Mouse (Mus musculus): ENCODE results near the gene Tmc8. TPM values are rescaled to one million over a fixed set of nuclear protein-coding genes. Genes with fewer than 3 reads are reported as not detected.

Tmc8 gene
- polyA plus RNA-seq, 1 experiment from 2014 or later: 1.6 TPM

GRCm38 (mm10) chr11:117797511-117798159 is 15.8 kb downstream of the Tmc8 start, which contains the start of gene 6030468B19Rik:
Gene 6030468B19Rik, plus strand, starts transcription at chr11:117797660.
- Histone ChIP-seq H3K4me2 (ENCODE audit: low read length) (no peak within 1 kb of the TSS), H3K9ac (ENCODE audit: low read length) (no peak within 1 kb of the TSS), H3K27me3 (ENCODE audit: control insufficient read depth, insufficient read depth, low read length) (no peaks in the 10 kb centered on the region), H3K36me3 (ENCODE audit: control insufficient read depth, insufficient read depth, low read length) (no peaks in the 10 kb centered on the region), H3K4me3 (ENCODE audit: control insufficient read depth in 1 of 2, insufficient read depth in 1 of 2, low read depth in 1 of 2, low read length in 2 of 2) (no peak within 1 kb of the TSS), H3K27ac (replicated peaks in 1 of 2; ENCODE audit: control insufficient read depth in 1 of 2, insufficient read depth in 1 of 2, low read depth in 2 of 2, low read length in 2 of 2) (no peak within 1 kb of the TSS), H3K9me3 (ENCODE audit: control insufficient read depth, low read length) (no peaks in the 10 kb centered on the region), H3K4me1 (ENCODE audit: control insufficient read depth in 2 of 2, insufficient read depth in 2 of 2, low read length in 2 of 2) (peaks cover 7 to 12% of the 10 kb centered on the region in 2 experiments)
- no peak for ATAC-seq (ENCODE audit: insufficient number of reproducible peaks, insufficient read depth, low FRiP score, low read depth)
- WGBS: 38% methylated on average over 9 of the region's 9 CpGs

DNA sequence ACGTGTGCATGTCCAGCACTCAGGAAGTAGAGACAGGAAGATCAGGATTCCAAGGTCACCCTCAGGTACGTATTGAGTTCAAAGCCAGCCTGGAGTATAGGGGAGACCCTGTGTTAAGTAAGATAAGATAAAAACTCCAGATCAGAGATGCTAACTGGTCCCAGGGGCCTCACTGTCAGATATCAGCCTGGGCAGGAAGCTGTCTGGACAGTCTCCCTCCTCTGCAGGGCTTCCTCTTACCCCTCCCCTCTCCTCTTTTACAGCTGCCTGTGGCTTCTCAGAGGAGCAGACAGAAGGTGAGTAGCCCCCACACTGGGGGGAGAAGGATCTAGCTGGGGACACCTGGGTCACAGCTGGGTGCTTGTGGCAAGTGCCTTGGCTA is 16.3 kb downstream of the Tmc8 start:
- WGBS: 8% methylated on average over 2 of the region's 2 CpGs
- Histone ChIP-seq H3K9me3 (ENCODE audit: control insufficient read depth, low read length) (no peaks in the 10 kb centered on the region), H3K4me2 (ENCODE audit: low read length) (no peak overlapping the region), H3K9ac (ENCODE audit: low read length) (no peak overlapping the region), H3K4me3 (ENCODE audit: control insufficient read depth in 1 of 2, insufficient read depth in 1 of 2, low read depth in 1 of 2, low read length in 2 of 2) (no peak overlapping the region), H3K4me1 (ENCODE audit: control insufficient read depth in 2 of 2, insufficient read depth in 2 of 2, low read length in 2 of 2) (peaks cover 7 to 11% of the 10 kb centered on the region in 2 experiments; a peak in 3 of 4 replicates), H3K27me3 (ENCODE audit: control insufficient read depth, insufficient read depth, low read length) (no peaks in the 10 kb centered on the region), H3K27ac (replicated peaks in 1 of 2; ENCODE audit: control insufficient read depth in 1 of 2, insufficient read depth in 1 of 2, low read depth in 2 of 2, low read length in 2 of 2) (no peak overlapping the region), H3K36me3 (ENCODE audit: control insufficient read depth, insufficient read depth, low read length) (no peaks in the 10 kb centered on the region)
- no peak for ATAC-seq (ENCODE audit: insufficient number of reproducible peaks, insufficient read depth, low FRiP score, low read depth)

DNA sequence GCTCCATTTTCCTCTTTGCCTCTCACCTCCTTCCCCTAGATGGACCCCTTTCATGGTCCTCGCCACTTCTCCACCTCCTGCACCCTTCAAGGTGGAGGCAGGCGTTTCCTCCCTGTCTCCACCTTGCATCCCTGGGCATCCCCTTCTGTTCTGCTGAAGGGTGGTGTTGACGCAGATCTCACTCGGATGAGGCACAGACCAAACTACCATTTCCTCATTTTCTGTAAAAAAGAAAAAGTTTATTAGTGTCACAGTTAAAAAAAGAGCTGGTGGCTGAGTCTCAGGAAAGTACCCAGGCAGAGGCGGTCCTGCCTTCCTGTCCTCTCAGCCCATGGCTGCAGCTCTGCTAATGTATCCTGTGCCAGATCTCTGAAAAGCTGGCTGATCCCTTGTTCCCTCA is 17.3 kb downstream of the Tmc8 start:
- no peak overlapping the region for H3K4me2 ChIP-seq (ENCODE audit: low read length)
- no peak overlapping the region for H3K9ac ChIP-seq (ENCODE audit: low read length)
- no peaks in the 10 kb centered on the region for H3K27me3 ChIP-seq (ENCODE audit: control insufficient read depth, insufficient read depth, low read length)
- no peak overlapping the region for H3K27ac ChIP-seq (replicated peaks in 1 of 2; ENCODE audit: control insufficient read depth in 1 of 2, insufficient read depth in 1 of 2, low read depth in 2 of 2, low read length in 2 of 2)
- H3K4me1 ChIP-seq (ENCODE audit: control insufficient read depth in 2 of 2, insufficient read depth in 2 of 2, low read length in 2 of 2): peaks cover 7 to 11% of the 10 kb centered on the region in 2 experiments; a peak in 3 of 4 replicates
- ATAC-seq (ENCODE audit: insufficient number of reproducible peaks, insufficient read depth, low FRiP score, low read depth): no peak
- WGBS: 51% methylated on average over 5 of the region's 5 CpGs
- no peak overlapping the region for H3K4me3 ChIP-seq (ENCODE audit: control insufficient read depth in 1 of 2, insufficient read depth in 1 of 2, low read depth in 1 of 2, low read length in 2 of 2)
- no peaks in the 10 kb centered on the region for H3K9me3 ChIP-seq (ENCODE audit: control insufficient read depth, low read length)
- no peaks in the 10 kb centered on the region for H3K36me3 ChIP-seq (ENCODE audit: control insufficient read depth, insufficient read depth, low read length)

GRCm38 (mm10) chr11:117800038-117800437 is 18.2 kb downstream of the Tmc8 start:
- no peak overlapping the region for H3K27ac ChIP-seq (replicated peaks in 1 of 2; ENCODE audit: control insufficient read depth in 1 of 2, insufficient read depth in 1 of 2, low read depth in 2 of 2, low read length in 2 of 2)

GRCm38 (mm10) chr11:117801650-117802049 is 19.8 kb downstream of the Tmc8 start:
- 80% methylated on average over 7 of the region's 7 CpGs for WGBS

More at GRCm38 (mm10) chr11:117800038-117800437, 18.2 kb downstream of the Tmc8 start:
- Histone ChIP-seq H3K36me3 (ENCODE audit: control insufficient read depth, insufficient read depth, low read length) (no peaks in the 10 kb centered on the region), H3K4me2 (ENCODE audit: low read length) (no peak overlapping the region), H3K9ac (ENCODE audit: low read length) (no peak overlapping the region), H3K4me3 (ENCODE audit: control insufficient read depth in 1 of 2, insufficient read depth in 1 of 2, low read depth in 1 of 2, low read length in 2 of 2) (no peak overlapping the region), H3K4me1 (ENCODE audit: control insufficient read depth in 2 of 2, insufficient read depth in 2 of 2, low read length in 2 of 2) (peaks cover 7 to 11% of the 10 kb centered on the region in 2 experiments; a peak in 3 of 4 replicates), H3K9me3 (ENCODE audit: control insufficient read depth, low read length) (no peaks in the 10 kb centered on the region), H3K27me3 (ENCODE audit: control insufficient read depth, insufficient read depth, low read length) (no peaks in the 10 kb centered on the region)
- WGBS: 87% methylated on average over 7 of the region's 7 CpGs
- no peak for ATAC-seq (ENCODE audit: insufficient number of reproducible peaks, insufficient read depth, low FRiP score, low read depth)

GRCm38 (mm10) chr11:117803166-117803688 is 21.4 kb downstream of the Tmc8 start:
- no peak for ATAC-seq (ENCODE audit: insufficient number of reproducible peaks, insufficient read depth, low FRiP score, low read depth)
- Histone ChIP-seq H3K9me3 (ENCODE audit: control insufficient read depth, low read length) (no peaks in the 10 kb centered on the region), H3K4me3 (ENCODE audit: control insufficient read depth in 1 of 2, insufficient read depth in 1 of 2, low read depth in 1 of 2, low read length in 2 of 2) (no peak overlapping the region), H3K36me3 (ENCODE audit: control insufficient read depth, insufficient read depth, low read length) (no peaks in the 10 kb centered on the region), H3K4me1 (ENCODE audit: control insufficient read depth in 2 of 2, insufficient read depth in 2 of 2, low read length in 2 of 2) (peaks cover 4 to 6% of the 10 kb centered on the region in 2 experiments; a peak in 3 of 4 replicates), H3K27ac (replicated peaks in 1 of 2; ENCODE audit: control insufficient read depth in 1 of 2, insufficient read depth in 1 of 2, low read depth in 2 of 2, low read length in 2 of 2) (no peak overlapping the region), H3K9ac (ENCODE audit: low read length) (no peak overlapping the region), H3K4me2 (ENCODE audit: low read length) (no peak overlapping the region), H3K27me3 (ENCODE audit: control insufficient read depth, insufficient read depth, low read length) (no peaks in the 10 kb centered on the region)
- 90% methylated on average over 3 of the region's 3 CpGs for whole genome bisulfite sequencing

More at GRCm38 (mm10) chr11:117801650-117802049, 19.8 kb downstream of the Tmc8 start:
- no peak overlapping the region for H3K9ac ChIP-seq (ENCODE audit: low read length)
- no peak for ATAC-seq (ENCODE audit: insufficient number of reproducible peaks, insufficient read depth, low FRiP score, low read depth)
- H3K4me1 ChIP-seq (ENCODE audit: control insufficient read depth in 2 of 2, insufficient read depth in 2 of 2, low read length in 2 of 2): peaks cover 7 to 11% of the 10 kb centered on the region in 2 experiments; a peak in 3 of 4 replicates
- no peaks in the 10 kb centered on the region for H3K9me3 ChIP-seq (ENCODE audit: control insufficient read depth, low read length)
- no peak overlapping the region for H3K4me3 ChIP-seq (ENCODE audit: control insufficient read depth in 1 of 2, insufficient read depth in 1 of 2, low read depth in 1 of 2, low read length in 2 of 2)
- no peak overlapping the region for H3K4me2 ChIP-seq (ENCODE audit: low read length)
- no peak overlapping the region for H3K27ac ChIP-seq (replicated peaks in 1 of 2; ENCODE audit: control insufficient read depth in 1 of 2, insufficient read depth in 1 of 2, low read depth in 2 of 2, low read length in 2 of 2)
- H3K36me3 ChIP-seq (ENCODE audit: control insufficient read depth, insufficient read depth, low read length): no peaks in the 10 kb centered on the region
- no peaks in the 10 kb centered on the region for H3K27me3 ChIP-seq (ENCODE audit: control insufficient read depth, insufficient read depth, low read length)

- 92% methylated on average over 6 of the region's 6 CpGs for WGBS
- no peak overlapping the region for H3K9ac ChIP-seq (ENCODE audit: low read length)
- ATAC-seq (ENCODE audit: insufficient number of reproducible peaks, insufficient read depth, low FRiP score, low read depth): no peak
- peaks cover 6 to 16% of the 10 kb centered on the region in 2 experiments for H3K4me1 ChIP-seq (ENCODE audit: control insufficient read depth in 2 of 2, insufficient read depth in 2 of 2, low read length in 2 of 2)
- no peak overlapping the region for H3K27ac ChIP-seq (replicated peaks in 1 of 2; ENCODE audit: control insufficient read depth in 1 of 2, insufficient read depth in 1 of 2, low read depth in 2 of 2, low read length in 2 of 2)
- no peak overlapping the region for H3K4me3 ChIP-seq (ENCODE audit: control insufficient read depth in 1 of 2, insufficient read depth in 1 of 2, low read depth in 1 of 2, low read length in 2 of 2)
- H3K9me3 ChIP-seq (ENCODE audit: control insufficient read depth, low read length): no peaks in the 10 kb centered on the region
- H3K36me3 ChIP-seq (ENCODE audit: control insufficient read depth, insufficient read depth, low read length): no peaks in the 10 kb centered on the region
- H3K4me2 ChIP-seq (ENCODE audit: low read length): no peak overlapping the region
- H3K27me3 ChIP-seq (ENCODE audit: control insufficient read depth, insufficient read depth, low read length): no peaks in the 10 kb centered on the region
These were observed 24.9 kb downstream of the Tmc8 start for GRCm38 (mm10) chr11:117806781-117807180.
